In genomic region chr11:24059137-24059536, GRCm38 (mm10) we compare ENCODE assay signal across 27 mouse cellular contexts. TPM values are rescaled to one million over a fixed set of nuclear protein-coding genes. Genes with fewer than 3 reads are reported as not detected.
"Had no signal": no experiment of that assay in that cellular context is flagged by ENCODE, and none has a peak within 500 bp of the region (broad histone marks: within the 10 kb centered on the region; RNA-seq: fewer than 3 reads in every experiment).

No protein-coding gene starts in this region.

- H3K4me2 ChIP-seq: kidney, embryonic 15.5 days; limb, embryonic 13.5 days; liver, embryonic 12.5 days; liver, embryonic 15.5 days; lung, embryonic 15.5 days; midbrain, embryonic 15.5 days; neural tube, embryonic 12.5 days; neural tube, embryonic 15.5 days had no signal

- H3K27me3 ChIP-seq: midbrain, embryonic 15.5 days; neural tube, embryonic 12.5 days; neural tube, embryonic 15.5 days had no signal

- DNase-seq: kidney, adult 2 months; kidney, postnatal 10 days; kidney, postnatal 36 days; liver; lung, adult 18-20 months; lung, postnatal 10 days; lung, postnatal 36 days; right cerebral cortex, adult 18-20 months; right cerebral cortex, postnatal 14 days; thymus, adult 18-20 months; thymus, postnatal 36 days had no signal

- ATAC-seq: liver, embryonic 12.5 days; midbrain, embryonic 15.5 days had no signal

- H3K9me3 ChIP-seq: kidney, embryonic 15.5 days; limb, embryonic 10.5 days; limb, embryonic 13.5 days; liver, embryonic 12.5 days; liver, embryonic 15.5 days; lung, embryonic 15.5 days; megakaryocyte, embryonic 14.5 days; midbrain, embryonic 10.5 days; midbrain, embryonic 15.5 days; neural tube, embryonic 12.5 days; neural tube, embryonic 15.5 days had no signal

- H3K27ac ChIP-seq: kidney, embryonic 15.5 days; limb, embryonic 13.5 days; liver, embryonic 12.5 days; liver, embryonic 15.5 days; lung, embryonic 15.5 days; midbrain, embryonic 10.5 days; midbrain, embryonic 15.5 days; neural tube, embryonic 12.5 days; neural tube, embryonic 15.5 days had no signal

- H3K36me3 ChIP-seq: kidney, embryonic 15.5 days; limb, embryonic 10.5 days; limb, embryonic 13.5 days; liver, embryonic 12.5 days; liver, embryonic 15.5 days; lung, embryonic 15.5 days; midbrain, embryonic 10.5 days; midbrain, embryonic 15.5 days; neural tube, embryonic 12.5 days; neural tube, embryonic 15.5 days had no signal

- H3K4me3 ChIP-seq: kidney, embryonic 15.5 days; limb, embryonic 10.5 days; limb, embryonic 13.5 days; liver, embryonic 12.5 days; liver, embryonic 15.5 days; lung, embryonic 15.5 days; megakaryocyte, embryonic 14.5 days; midbrain, embryonic 10.5 days; midbrain, embryonic 15.5 days; neural tube, embryonic 12.5 days; neural tube, embryonic 15.5 days had no signal

- H3K9ac ChIP-seq: kidney, embryonic 15.5 days; limb, embryonic 13.5 days; liver, embryonic 12.5 days; liver, embryonic 15.5 days; lung, embryonic 15.5 days; midbrain, embryonic 15.5 days; neural tube, embryonic 12.5 days; neural tube, embryonic 15.5 days had no signal

- H3K4me1 ChIP-seq: liver, embryonic 15.5 days had no signal

RNA-seq across cellular contexts. Expression of gene A830031A19Rik, which starts 15.7 kb away (rescaled TPM):
- polyA plus RNA-seq: kidney, adult 2 months; kidney, embryonic 15.5 days; limb, embryonic 10.5 days; limb, embryonic 13.5 days; liver, embryonic 12.5 days; liver, embryonic 15.5 days; lung, embryonic 15.5 days; midbrain, embryonic 10.5 days; neural tube, embryonic 12.5 days; neural tube, embryonic 15.5 days; small intestine, adult 2 months; spleen, adult 2 months; stomach, embryonic 16.5 days; testis, adult 2 months; urinary bladder, adult 2 months had no signal
